Mouse (Mus musculus): ENCODE measurements around the gene Stk19.
"Not testable (repeated sequence)": the region's sequence is repeated elsewhere in the genome, so short reads cannot be mapped to it uniquely, and the experiment has no call there.

The Stk19 gene

GRCm38 (mm10) chr17:34840736-34841307 lies 4.1 kb upstream of the Stk19 start:
- DNase-seq (ENCODE audit: extremely low spot score): no peak

GRCm38 (mm10) chr17:34838785-34839184 lies 2.0 kb upstream of the Stk19 start:
- DNase-seq (ENCODE audit: extremely low spot score): no peak

DNA sequence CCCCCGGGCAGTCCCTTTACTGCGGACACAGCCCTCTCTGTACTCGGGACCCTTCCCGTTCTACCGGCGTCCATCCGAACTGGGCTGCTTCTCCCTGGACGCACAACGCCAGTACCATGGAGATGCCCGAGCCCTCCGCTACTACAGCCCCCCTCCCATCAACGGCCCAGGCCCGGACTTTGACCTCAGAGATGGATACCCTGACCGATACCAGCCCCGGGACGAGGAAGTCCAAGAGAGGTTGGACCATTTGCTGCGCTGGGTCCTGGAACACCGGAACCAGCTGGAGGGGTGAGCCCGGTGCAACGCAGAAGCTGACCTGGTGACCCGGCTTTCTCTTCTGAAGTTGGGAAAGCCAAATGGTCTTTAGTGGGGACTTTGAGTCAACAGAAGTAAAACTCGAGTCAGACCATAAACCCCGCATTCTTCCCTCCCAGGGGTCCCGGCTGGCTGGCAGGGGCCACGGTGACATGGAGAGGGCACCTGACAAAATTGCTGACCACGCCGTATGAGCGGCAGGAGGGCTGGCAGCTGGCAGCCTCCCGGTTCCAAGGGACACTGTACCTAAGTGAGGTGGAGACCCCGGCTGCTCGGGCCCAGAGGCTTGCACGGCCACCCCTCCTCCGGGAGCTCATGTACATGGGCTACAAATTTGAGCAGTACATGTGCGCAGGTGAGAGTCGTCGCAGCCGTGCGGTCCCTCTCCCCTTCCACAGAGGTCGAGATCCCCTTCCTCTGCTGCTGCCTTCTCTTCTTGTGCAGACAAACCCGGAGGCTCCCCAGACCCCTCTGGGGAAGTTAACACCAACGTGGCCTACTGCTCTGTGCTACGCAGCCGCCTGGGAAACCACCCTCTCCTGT lies 949 bp upstream of the Stk19 start:
- DNase-seq (ENCODE audit: extremely low spot score): no peak

DNA sequence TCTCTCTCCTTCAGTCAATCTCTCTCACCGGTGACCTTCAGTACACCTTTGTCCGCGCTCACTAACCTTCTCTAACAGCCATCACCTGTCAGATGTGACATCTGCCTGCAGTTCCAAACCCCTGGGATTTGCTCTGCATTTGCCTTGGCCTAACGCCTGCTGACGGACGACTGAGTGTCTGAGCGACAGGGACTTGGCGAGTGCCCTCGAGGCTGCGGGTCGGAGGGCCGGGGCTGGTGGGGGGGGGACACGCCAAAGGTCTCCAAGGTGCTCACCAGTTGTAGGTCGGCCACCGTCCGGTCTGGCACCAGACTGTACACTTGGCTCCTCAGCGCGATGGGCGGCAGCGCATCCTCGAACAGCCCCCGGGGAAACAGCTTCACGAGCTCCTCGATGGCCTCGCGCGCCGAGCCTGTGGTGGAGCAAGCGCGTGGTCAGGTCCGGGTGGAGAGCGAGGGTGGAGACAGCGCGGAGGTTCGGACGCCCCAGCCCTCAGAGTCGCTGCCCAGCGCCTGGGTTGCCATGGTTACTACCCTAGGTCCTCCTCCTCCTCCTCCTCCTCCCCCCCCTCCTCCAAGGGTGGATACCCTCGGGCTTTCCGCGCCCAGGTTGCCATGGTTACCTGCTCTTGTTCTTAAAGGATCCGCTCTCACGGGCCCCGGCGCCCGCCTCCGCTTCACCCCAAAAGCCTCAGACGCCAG lies 440 bp downstream of the Stk19 start:
- no peak for DNase-seq (ENCODE audit: extremely low spot score)

- not testable (repeated sequence) for DNase-seq (ENCODE audit: extremely low spot score)
Observed at GRCm38 (mm10) chr17:34830776-34831175, 6.0 kb downstream of the Stk19 start.

GRCm38 (mm10) chr17:34814818-34815370 lies 21.9 kb downstream of the Stk19 start:
- DNase-seq (ENCODE audit: extremely low spot score): no peak

- not testable (repeated sequence) for DNase-seq (ENCODE audit: extremely low spot score)
Observed at GRCm38 (mm10) chr17:34813747-34814146, 23.0 kb downstream of the Stk19 start.

DNA sequence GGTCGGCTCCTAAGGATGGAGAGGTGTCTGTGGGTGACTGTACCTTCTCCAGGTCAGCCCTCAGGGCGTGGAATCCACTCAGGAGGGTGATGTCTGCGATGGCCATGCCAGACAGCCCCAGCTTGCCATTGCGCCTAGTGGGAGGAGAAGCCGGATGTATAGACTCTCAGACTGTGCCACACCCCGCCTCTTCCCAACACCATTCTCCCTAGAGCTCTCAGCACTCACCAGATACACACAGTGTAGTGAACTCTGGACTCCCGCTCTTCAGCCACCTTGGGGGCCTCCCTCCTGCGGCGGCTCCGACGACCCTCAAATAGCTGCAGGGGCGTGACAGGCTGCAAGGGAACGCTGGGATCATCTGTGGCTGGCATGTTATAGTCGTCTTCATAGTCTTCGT lies 25.5 kb downstream of the Stk19 start:
- no peak for DNase-seq (ENCODE audit: extremely low spot score)

GRCm38 (mm10) chr17:34810811-34811210 lies 25.9 kb downstream of the Stk19 start:
- DNase-seq (ENCODE audit: extremely low spot score): not testable (repeated sequence)

DNA sequence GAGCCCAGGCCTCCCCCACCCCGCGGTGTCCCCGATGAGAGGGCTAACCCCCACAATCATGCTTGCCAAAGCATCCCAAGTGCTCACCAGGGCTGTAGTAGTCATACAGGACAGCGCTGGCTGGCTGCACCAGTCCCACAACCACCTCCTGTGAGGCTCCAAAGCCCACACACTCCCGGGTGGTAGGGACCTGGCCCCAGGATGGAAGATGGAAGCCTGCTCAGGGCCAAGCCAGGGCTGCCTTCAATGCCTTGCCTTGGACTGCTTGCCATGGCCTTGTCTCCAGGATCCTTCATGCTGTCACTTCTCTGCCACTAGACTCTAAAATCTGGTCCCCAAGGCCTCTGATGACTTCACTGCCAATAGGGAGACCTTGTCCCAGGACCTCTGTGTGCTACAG lies 26.3 kb downstream of the Stk19 start:
- DNase-seq (ENCODE audit: extremely low spot score): not testable (repeated sequence)

DNA sequence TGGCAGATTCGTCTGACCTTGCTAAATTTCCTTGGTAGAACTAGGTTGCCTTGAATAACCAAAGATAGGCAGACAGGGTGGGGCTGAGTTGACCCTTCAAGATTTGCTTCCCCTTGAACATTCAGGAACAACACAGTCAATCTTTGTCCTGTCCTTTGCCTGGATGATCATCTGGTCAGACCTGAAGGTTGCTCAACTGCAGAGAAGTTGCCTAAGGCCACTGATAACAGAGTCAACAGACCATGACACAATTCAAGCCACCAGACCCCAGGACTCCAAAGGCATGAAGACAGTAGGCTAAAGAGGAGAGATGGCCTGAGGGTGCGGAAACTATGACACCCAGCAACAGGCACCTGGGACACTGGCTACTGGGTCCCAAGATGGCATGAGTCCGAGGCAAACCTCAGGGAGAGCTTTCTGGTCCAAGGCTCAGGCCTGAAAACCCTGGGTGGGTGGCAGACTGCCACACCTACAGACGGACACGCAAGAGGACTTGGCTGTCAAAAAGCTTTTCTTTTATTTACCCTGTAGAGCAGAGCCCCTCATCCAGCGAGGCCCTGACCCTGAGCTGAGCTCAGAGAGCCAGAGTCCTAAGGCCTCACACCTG lies 28.0 kb downstream of the Stk19 start:
- DNase-seq (ENCODE audit: extremely low spot score): no peak

- DNase-seq (ENCODE audit: extremely low spot score): no peak
Observed at GRCm38 (mm10) chr17:34807176-34807575, 29.6 kb downstream of the Stk19 start.

DNA sequence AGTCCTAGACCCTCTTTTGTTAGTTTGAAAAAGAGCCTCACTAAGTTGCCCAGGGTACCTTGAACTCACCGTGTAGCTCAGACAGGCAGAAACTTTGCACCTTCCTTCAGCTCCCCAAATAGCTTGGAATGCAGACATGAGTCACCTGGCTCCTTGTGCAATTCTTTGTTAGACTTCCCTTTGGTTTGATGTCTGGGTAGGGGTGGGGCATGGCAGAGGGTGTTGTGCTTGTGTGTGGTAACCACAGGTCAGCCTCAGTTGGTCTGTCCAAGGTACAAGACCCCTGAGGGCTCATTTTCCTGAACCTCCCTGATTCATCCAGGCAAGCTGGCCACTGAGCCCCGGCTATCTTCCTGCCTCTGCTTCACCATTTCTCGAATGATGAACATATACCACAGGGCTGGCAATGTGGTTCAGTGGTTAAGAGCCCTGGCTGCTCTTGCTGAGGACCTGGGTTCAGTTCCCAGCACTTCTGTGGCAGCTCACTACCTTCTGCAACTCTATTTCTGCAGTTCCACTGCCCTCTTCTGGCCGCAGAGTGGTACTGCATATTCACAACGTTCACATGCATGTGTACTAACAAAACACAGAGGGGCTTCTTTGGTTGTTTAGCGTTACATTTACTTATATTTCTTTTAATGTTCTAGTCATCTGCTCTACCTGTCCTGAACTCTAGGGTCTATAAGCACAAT lies 31.7 kb downstream of the Stk19 start:
- no peak for DNase-seq (ENCODE audit: extremely low spot score)

DNA sequence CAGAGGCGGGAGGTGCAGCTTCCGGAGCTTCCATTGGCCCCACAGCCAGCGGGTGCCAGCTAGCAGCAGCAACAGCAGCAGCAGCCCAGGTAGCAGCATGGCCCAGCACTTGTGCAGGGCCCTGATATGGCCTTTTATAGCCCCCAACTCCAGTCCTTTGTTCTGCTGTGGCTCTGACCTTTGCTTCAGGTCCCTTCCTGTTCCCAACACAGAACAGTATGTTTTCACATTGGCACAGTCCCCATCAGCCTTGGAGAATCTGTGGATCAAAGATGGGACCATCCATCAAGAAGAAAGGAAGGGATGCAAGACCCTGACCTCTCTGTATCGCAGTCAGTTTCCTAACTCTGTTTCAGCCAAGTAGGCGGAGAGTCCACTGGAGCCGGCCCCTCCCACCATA lies 32.4 kb downstream of the Stk19 start, which contains the start of gene Cyp21a1:
Cyp21a1 (minus strand) TSS at position 261 of the 400 bp plus-strand sequence.
- not testable (repeated sequence) for DNase-seq (ENCODE audit: extremely low spot score)

- DNase-seq (ENCODE audit: extremely low spot score): not testable (repeated sequence)
Observed at GRCm38 (mm10) chr17:34803367-34803766, 33.4 kb downstream of the Stk19 start.

GRCm38 (mm10) chr17:34802756-34803155 lies 34.0 kb downstream of the Stk19 start:
- DNase-seq (ENCODE audit: extremely low spot score): not testable (repeated sequence)

GRCm38 (mm10) chr17:34800781-34801305 lies 35.9 kb downstream of the Stk19 start:
- DNase-seq (ENCODE audit: extremely low spot score): not testable (repeated sequence)

DNA sequence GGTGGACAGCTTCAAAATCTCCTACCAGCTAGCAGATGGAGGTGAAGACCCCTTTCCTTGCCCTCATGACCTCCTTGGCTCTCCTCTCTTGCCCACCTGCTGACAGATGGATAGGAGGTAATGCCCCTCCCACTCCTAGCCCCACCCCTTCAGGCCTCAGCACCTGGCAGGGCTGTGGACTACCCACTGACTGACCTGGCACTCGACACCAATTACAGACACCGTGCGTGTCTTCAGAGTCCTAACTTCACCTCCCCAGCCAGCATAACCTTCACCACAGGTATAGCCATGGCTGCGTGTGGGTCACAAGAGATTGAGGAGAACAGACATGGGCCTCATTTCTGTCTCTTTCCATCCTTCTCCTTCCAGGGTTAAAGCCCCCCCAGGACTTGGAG lies 37.2 kb downstream of the Stk19 start:
- no peak for DNase-seq (ENCODE audit: extremely low spot score)

DNA sequence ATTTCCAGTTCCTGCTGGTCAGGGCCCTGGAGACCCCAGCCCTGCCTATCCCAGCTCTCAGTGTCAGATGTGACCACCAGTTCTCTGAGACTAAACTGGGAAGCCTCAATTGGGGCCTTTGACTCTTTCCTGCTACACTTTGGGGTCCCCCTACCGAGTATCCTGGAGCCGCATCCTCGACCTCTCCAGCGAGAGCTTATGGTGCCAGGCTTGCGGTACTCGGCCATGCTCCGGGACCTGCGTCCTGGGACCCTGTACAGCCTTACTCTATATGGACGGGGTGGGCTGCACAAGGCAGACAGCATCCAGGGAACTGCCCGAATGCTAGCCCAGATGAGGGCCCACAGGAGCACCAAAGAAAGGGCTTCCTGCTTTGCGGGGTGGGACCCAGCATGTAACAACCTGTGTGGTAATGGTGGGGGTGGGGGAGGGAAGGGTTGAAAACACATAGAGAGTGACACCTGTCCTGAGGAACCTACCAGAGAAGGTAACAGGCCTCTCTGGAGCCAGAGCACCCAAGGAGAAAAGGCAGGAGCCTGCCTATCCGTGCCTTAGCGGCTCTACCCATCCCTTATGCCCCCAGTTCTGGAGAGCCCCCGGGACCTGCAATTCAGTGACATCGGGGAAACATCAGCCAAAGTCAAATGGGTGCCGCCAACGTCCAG lies 37.7 kb downstream of the Stk19 start:
- no peak for DNase-seq (ENCODE audit: extremely low spot score)

DNA sequence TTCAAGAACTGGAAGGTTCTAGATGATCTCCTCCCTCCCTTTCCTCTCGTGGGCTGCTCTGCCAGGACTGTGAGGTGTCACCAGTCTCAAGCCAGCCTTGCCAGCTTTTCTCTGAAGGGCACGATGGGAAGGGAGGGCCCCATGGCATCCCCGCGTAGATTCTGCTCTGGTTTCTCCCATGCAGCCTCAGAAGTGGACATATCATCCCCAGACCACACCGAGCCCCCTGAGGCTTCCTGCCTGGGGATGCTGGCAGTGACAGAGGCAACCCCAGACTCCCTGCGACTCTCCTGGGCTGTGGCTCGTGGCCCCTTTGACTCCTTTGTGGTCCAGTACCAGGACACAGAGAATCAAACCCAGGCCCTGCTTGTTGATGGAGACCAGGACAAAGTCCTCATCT lies 38.7 kb downstream of the Stk19 start:
- not testable (repeated sequence) for DNase-seq (ENCODE audit: extremely low spot score)

Data from embryo, embryonic 9.5 days (tissue).